Mouse (Mus musculus) embryonic fibroblast, embryonic 13.5 days (primary cell): ENCODE measurements around the gene A630076J17Rik.

Experiments
- CTCF ChIP-seq: IDR thresholded peaks from 2 replicates; pipeline ENCODE4 v1.5.1; 2011; ENCODE audit warnings: mild to moderate bottlenecking, control low read depth, low read length, moderate library complexity, borderline replicate concordance; ENCODE audit not compliant: insufficient read depth
- POLR2A ChIP-seq: IDR thresholded peaks from 2 replicates; pipeline ENCODE4 v1.6.1; 2011; ENCODE audit warnings: low read depth, mild to moderate bottlenecking, control low read depth, low read length, moderate library complexity

DNA sequence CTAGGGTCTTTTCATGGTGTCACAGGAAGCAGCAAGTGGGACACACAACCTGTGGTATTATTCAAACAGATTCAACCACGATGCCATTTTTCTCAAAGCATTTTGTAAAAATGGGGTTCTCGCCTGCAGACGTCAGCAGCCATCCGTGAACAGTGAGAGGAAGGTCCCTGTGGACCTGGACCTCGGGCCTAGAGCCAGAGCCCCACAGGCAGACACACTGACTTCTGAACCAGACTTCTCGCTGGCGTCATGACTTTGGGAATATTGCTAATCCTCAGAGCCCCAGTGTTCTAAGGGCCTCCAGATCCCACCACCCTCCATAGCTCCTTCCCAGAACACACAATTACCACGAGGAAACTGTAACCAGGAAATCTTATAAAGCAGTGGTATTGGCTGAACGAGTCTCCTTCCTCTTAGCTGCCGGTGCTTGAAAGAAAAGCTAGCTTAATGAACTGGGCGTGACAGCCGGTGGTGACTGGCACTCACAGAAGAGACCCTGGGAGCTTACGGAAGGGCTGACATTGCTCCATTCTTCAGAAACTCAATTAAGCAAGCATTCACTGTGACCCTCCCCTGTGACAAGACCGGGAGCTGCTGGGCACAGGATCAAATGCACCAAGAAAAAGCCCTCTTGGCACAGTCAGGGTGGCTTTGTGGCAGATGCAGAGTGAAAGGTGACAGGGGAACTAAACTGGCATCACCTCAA, 11.1 kb downstream of the A630076J17Rik start:
- TF ChIP-seq POLR2A, result no peak
- TF ChIP-seq CTCF, result no peak
